Mouse (Mus musculus) frontal cortex, postnatal 25 days (tissue): Measurements from ENCODE around the gene Ikzf4.

Experiments
- DNase-seq, 2 experiments: peaks; one replicate each; pipeline ENCODE4 v3.0.0; 2022; ENCODE audit warnings: low spot score in 2 of 2

The Ikzf4 gene

DNA sequence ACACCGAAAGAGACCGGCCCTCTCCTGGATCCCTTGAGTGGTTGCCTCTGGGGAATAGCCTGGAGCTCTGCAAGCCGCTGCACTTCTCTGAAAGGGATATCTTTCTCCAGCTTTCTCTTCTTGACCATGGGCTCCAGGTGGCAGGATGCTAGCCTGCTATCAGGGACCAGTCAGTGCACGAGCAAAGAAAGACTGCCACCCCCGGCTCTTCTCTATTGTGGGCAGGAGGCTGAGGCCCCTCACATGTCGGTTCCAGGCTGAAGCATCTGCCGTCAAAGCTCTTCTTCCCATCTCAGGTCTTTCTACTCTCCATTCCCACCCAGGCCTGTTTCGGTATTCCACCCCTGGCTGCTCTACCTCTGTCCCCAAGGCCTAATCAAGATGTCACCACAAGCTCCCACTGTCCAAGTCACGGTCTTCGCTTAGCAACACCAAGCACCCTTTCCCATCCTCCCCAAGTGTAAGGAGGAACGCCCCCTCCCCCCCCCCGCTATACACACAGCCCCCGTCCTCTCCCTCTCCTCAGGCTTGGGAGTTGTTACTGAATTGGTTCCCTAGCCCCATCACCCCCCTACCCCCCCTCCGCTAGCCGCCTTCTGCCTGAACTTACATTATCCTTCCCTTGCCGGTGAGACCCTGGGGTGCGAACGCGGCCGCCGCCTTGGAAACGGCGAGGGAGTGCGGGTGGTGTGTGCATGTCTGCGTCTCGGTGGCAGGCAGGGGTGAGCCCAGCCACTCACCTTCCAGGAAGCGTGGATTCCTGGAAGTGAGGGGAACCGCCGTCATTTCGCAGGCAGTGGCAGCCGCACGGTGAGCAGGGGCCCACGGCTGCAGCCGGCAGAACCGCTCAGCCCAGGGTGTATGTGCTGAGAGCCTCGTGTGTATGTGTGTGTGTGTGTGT, at the start of gene Ikzf4:
TSS of gene Ikzf4 (minus strand) at position 881 of the 901 bp plus-strand sequence.
- DNase-seq: peak in 1 of 2 experiments; percentile 49

DNA sequence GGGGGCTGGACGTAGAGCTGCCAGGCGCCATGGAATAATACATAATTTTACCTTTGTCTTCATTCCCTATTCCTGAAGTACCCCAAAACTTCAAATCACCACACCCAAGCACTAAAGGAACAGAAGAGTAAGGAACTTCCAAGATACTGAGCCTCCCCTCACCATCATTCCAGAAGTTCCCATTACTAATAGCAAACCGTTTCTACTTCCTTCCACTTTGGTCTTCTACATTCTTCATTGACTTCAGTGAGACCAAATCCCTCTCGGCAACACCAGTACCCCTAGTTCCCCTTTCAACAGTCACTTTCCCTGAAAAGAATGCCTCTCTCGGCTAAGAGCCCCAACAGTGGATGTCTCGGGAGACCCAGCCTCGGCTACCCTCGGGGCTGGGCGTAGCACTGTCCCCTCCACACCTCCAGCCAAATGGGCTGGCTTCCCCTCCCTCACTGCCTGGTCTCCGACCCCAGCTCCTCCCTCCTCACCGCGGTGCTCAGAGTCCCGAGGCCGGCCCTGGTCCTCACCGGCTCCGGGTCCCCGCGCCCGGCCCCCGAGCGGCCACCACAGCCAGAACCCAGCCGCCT, 49.7 kb upstream of the Ikzf4 start:
- DNase-seq: no peak

DNA sequence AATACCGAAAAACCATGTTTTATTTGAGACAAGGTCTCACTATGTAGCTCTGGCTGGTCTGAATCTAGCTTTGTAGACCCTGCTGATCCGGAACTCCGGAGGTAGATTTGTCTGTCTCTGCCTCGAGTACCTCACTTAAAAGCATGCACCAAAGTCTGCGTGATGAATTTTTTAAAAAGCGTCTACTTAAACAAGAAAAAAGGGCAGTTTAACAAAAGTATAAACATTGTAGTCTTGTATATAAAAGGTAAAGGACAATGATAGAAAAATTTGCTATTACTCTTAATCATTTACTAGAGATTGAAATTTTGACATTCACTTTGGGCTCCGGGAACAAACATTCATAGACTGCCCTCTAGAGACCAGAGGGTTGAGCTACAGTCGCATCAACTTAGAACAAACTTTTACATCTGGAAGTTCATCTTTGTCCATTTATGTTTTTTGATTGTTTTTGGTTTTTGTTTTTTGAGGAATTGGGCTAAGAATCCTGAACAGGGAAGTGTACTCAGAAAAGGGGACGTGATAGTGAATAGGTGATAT, 28.7 kb upstream of the Ikzf4 start:
- DNase-seq: no peak

DNA sequence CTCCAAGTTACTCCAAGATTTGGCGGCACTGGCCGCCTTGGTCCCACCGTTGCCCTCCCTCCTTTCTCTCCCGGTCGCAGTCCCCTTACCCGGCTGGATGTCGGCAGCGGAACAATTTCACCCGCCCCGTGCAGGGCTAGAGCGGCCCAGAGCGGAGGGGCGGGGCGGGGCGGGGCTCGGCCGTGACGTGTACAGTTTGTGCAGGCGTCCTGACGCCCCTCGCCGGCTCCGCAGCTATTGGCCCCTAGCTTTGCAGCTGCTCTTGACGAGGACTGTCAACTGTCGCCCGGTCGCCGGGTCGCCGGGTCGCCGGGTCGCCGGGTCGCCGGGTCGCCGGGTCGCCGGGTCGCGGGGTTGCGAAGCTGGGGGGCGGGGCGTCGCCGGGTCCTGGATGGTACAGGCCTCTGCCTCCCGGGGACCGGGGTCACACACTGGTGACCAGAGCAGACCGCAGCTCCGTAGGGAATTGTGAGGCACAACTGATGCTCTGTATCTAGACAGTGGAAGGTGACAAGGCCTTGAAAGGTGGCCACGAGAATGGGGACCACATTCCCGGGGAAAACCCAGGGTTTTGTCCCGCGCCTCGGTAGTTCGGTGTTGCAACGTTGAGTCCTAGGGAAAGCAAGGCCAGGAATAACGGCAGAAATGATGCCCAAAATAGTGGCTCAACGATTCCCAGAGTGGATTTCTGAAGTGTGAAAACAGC, 28.1 kb upstream of the Ikzf4 start, which contains the start of gene Suox:
TSS of gene Suox (minus strand) at position 311 of the 706 bp plus-strand sequence.
- peak; percentile 64 to 69 for DNase-seq

DNA sequence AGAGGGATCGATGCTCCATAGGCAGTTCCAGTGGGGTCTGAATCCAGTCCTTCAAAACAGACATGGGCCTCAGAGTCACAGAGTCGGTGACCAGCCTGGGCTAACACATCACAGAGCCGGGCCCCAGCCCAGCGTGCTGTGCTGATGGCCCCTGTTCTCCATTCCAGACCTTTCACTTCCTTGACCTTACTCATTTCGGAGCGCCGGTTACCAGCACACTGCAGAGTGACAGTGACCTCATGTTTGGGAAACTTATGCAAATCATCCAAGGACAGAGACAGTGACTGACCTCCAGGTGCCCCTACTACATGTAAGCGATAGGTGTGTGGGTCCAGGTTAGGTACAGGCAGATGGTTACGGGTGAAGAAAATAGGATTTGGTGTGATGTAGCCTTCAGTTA, 25.4 kb upstream of the Ikzf4 start:
- no peak for DNase-seq

DNA sequence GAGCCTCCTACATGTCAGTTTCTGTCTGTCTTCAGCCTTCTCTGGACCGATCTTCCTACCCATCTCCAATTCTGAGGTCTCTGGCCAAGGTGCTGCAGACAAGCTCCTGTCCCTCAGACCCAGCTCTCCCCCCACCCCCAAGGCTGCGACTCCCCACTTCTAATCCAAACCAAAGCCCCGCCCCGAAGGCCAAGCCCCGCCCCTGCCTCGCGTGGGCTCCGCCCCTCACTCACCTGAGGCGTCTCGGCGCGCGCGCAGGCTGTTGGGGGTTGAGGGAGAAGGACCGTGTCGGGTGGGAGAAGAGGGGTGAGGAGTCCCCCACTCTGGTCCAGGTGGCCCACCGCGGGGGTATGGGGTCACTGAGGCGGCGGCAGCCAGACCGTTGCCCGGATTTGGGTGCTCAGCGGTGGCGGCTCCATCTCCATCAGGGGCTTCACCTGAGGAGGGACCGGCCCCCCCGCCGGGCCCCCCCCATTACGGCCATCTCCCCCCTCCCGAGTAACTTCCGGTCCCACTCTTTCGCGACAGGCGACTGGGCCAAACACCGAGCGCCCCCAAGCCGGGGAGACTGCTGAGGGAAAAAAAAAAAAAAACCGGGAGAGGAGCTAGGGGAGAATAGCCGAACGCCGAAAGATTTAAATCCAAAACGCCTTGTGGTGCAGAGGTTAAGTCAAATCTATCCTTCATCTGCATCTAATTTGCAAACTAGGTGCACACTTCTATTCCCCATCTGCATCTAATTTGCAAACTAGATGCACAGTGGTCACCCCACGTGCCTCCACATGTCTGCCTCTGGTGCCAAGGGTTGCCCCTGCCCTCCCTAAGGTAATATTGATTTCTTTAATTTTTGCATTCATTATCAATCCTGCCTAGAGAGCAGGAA, 23.2 kb upstream of the Ikzf4 start:
- DNase-seq: peak; percentile 34 to 52

DNA sequence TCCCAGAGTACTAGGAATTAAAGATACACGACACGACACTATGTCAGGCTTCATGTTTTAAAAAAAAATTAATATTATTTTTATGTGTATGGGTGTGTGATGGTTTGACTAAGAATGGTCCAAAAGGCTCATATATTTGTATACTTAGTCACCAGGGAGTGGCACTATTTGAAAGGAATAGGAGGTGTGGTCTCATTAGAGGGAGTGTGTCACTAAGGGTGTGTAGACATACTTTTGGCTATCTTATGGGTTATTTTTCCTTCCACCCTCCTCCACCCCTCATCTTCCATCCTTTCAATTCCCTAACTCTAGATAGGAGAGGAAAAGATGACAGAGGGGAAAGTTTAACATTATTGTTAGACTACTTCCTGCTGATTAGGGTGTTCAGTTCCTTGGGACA, 20.0 kb upstream of the Ikzf4 start:
- no peak for DNase-seq

DNA sequence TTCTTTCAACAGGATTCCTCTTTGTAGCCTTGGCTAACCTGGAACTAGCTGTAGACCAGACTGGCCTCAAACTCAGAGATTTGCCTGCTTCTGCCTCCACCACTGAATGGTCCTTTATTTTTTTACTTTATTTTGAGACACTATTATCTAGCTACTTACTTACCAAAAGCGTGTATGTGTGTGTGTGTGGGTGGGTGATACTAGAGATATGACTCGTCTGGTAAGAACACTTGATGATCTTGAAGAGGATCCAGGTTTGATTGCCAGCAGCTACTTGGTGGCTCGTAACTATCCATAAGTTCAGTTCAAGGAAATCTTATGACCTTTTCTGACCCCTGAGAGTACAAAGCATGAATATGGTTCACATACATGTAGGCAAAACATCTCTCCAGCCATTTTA, 19.5 kb upstream of the Ikzf4 start:
- DNase-seq: no peak

DNA sequence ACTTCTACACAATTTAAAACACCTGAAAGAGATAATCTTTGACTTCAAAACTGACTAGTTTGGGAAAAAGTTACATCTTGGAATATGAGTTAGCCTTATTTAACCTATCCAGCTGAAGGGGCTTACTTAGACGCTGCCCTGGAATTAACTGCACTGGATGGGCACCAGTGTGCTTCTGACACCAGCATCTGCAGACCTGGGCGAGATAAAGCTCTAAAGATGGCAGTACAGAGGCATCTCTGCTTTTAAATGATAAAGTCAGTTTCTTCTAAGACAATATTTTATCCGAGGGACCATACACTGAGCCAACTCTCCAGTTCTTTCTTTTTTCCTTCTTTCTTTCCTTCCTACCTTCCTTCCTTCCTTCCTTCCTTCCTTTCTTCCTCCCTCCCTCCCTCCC, 19.0 kb upstream of the Ikzf4 start:
- DNase-seq: no peak

DNA sequence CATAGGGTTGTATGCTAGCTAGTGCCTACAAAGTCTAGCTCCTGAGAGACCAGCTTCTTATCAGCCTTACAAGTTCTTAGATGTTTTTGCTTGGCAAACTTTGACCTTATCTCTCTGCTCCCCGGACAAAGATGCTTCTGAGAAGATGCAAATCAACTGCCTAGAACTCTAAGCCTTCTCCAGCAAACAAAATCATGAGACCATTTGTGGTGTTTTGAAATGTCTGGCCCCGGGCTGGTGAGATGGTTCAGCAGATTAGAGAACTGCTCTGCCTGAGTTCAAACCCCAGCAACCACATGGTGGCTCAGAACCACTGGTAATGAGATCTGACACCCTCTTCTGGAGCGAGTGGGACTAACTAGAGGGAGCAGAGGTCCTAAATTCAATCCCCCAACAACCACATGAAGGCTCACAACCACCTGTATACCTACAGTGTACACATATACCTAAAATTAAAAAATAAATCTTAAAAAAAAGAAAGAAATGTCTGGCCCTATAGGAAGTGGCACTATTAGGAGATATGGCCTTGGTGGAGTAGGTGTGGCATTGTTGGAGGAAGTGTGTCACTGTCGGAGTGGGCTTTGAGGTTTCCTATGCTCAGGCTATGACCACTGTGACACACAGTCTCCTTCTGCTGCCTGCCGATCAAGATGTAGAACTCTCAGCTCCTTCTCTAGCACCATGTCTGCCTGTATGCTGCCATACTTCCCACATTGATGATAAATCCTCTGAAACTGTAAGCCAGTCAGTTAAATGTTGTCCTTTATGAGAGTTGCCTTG, 17.8 kb upstream of the Ikzf4 start:
- DNase-seq: no peak

DNA sequence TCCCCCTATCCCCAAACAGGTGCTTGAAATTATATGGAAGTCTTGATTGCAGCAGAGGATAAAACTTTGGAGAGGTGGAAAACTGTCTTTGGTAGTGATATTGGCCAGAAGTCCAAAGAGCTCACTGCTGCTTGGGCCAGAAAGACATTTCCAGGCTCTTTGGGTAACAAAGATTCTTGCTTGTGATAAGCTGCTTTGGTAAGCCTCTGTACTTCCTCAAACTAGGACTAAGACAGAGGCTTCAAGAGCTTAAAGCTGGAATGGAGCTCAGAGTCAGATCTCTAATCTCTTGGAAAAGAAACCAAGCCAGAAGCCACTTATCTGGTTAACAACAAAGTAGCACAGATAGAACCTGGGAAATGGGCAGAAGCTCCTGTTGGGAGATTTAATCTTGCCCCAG, 16.7 kb upstream of the Ikzf4 start:
- DNase-seq: no peak

DNA sequence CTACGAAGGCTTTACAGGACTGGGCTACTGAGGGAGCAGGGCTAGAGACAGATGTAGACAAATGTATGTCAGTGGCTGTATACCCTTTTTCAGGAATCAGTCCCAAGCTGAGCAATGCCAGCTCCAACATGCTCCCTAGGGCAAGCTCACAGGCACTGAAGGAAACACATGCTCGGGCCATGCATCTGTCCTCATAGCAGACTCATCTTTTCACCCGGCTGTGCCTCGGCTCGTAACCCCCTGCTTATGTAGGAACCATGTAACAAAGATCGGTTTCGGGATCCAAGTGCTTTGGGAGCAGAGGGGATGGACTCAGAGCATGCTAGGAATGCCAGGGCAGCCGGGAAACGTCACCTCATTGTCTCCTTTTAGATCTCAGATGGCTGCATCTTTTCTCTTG, 13.7 kb upstream of the Ikzf4 start:
- DNase-seq: no peak

DNA sequence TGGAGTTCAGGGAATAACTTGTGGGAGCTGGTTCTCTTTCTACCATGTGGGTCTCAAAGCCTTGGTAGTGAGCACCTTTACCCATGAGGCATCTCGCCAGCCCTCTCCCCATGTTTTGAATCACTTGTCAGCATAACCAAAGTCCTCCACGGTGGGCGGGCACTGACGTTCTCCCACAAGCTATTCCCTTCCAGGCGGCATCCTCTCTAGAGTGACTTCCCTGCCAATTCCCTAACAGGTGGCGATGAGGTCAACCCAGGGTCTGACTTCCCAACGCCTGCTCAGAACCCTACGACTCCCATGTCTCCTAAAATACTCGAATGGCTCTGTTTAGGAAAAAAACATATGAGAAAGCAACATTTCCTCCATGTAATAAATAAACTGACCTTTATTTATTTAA, 12.1 kb upstream of the Ikzf4 start:
- no peak for DNase-seq

DNA sequence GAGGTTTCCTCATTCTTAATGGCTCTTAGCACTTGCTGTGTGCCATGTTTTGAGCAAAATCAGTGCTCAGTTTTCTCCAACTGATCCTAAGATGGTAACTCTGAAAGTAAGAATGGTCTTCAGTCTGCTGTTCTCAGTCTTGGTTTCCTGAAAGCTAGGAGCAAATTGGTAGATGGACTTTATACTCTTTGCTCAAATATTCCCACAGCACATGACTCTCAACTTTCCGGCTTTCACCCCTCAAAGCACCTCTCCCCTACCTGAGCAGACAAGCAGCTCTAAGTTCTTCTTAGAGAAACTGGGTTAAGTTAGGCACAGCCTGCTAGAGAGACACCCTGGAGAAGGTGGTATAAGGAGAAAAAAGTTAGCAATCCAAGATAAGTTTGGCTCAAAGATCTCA, 10.9 kb upstream of the Ikzf4 start:
- no peak for DNase-seq

DNA sequence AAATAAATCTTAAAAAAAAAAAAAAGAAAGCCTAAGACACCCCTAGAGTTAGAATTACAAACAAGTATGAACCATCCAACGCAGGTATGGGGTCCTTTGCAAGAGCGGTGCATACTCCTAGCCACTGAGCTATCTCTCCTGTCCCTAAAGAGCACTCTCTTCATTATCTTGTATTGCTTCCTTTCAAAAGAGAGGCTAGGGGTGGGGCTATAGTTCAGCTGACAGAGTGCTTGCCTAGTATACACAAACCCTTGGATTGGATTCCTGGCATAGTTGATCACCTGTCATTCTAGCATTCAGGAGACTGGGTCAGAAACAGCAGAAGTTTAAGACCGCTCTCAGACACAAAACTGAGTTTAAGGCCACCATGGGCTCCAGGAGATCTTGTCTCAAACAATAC, 9.5 kb upstream of the Ikzf4 start:
- DNase-seq: no peak

DNA sequence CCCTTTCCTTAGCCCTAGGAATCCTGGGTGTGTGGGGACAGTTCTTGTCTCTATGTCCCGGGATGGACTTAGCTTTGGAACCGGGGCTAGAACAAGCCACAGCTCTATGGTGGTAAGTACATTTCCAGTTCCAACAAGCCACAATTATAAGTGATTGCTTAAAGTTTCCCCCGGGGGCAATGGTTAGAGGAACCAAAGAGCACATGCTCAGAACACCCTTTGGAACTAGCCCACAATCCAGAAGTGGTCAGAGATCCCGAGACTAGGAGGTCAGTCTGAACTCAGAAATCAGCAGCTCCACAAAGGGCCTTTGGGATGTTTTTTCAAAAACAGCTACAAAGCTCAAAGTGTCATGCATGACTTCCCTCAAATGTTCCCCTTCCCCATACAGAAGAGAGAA, 8.1 kb upstream of the Ikzf4 start:
- no peak for DNase-seq

DNA sequence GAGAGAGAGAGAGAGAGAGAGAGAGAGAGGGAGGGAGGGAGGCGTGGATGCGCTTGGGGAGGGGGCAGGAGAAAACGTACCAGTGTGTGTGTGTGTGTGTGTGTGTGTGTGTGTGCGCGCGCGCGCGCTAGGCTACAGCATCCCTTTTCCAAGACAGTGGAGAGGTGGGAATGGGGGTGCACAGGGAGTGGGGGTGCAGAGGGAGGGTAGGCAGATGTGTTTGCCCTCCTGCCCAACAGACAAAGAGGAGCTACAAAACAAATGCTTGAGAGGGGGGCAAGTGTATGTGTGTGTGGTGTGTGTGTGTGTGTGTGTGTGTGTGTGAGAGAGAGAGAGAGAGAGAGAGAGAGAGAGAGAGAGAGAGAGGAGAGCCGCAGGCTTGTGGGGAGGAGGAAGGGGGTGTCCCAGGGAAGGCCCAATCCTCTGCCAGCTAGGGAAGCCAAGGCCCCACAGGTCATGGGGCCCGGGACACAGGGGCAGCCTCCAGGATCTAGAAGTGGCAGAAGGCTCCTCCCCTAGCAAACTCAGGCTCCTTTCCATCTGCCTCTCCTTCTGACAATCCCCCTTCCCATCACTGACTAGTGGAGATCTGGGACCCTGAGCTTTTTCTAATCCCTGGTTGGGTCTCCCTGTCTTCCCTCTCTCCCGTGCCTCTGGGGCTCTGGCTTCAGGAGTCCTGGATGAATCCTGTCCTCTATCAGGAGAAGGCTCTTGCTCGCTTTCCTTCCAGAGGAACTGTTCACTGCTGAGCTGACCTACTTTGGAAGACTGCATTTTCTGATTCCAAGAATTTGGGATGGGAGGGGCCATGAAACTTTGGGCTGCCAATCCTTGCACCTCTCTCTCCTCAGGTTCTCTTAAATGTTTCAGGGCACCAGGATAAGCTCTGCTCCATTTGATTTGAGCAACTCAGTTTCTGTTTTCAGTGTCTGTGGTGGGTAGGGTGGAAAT, 623 bp upstream of the Ikzf4 start:
- peak in 1 of 2 experiments; percentile 32 for DNase-seq

DNA sequence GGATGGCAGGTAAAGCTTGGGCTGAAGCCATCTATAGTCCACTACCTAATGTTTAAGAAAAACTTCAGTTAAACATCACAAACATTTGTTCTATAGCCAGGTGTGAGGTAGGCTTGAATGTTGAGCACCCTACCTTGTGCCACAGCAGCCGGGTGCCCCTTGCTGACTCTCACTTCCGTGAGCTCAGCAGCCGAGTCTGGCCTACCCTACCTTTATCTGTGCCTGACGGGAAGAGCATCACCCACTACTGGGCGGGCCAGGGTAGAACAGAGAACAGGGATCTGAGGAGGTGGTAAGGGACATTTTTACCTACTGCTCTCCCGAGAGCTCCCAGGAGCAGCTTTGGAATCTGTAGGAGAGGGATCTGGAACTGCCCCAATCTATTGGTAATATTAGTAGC, 3.0 kb downstream of the Ikzf4 start:
- DNase-seq: no peak

DNA sequence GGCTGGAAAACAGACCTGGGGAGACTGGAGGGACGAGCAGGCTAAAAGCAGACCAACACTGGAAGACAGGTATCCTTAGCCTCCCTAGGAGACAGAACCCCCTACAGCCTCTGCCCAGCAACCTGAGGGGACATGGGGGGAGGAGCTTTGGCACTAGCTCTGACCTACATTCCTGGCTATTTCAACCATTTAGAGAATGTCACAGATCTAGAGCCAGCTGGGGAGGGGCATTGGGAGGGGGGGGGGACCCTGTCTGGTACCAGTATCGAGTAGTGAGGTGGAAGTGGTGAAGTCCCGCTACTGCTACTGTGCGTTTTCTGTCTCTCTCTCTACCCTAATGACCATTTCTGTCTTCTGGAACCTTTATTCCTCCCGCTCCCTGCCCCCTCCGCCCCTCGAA, 3.9 kb downstream of the Ikzf4 start:
- no peak for DNase-seq
